Mouse (Mus musculus): ENCODE results near the gene 4930432K21Rik. TPM values are rescaled to one million over a fixed set of nuclear protein-coding genes. Genes with fewer than 3 reads are reported as not detected.
A peak's percentile ranks its signal among the peaks of the same experiment; 100 is the strongest.

4930432K21Rik gene
- polyA plus RNA-seq, 1 experiment: 0.24 TPM

GRCm38 (mm10) chr8:84208381-84209380 is 60.9 kb downstream of the 4930432K21Rik start:
- Histone ChIP-seq H3K4me2 (ENCODE audit: low read depth) (no peak overlapping the region), H3K27me3 (ENCODE audit: control insufficient read depth, insufficient read depth, insufficient read length) (no peaks in the 10 kb centered on the region), H3K36me3 (ENCODE audit: control insufficient read depth, insufficient read depth) (peaks cover 34% of the 10 kb centered on the region), H3K4me3 (no peak overlapping the region), H3ac (ENCODE audit: control insufficient read depth, insufficient read length) (no peak overlapping the region), H3K79me2 (ENCODE audit: control insufficient read depth, insufficient read depth) (peaks cover 48% of the 10 kb centered on the region)
- TF ChIP-seq POLR2AphosphoS2 (IDR thresholded peaks at IDR 0.05; ENCODE audit: insufficient read length, low read depth) (peak; percentile 64), TCF3 (IDR thresholded peaks at IDR 0.05; ENCODE audit: insufficient read length, low read depth) (no peak), POLR2A (IDR thresholded peaks at IDR 0.05; ENCODE audit: insufficient read length, low read depth) (peak; percentile 47), SRF (IDR thresholded peaks at IDR 0.05; ENCODE audit: control insufficient read depth, insufficient read length, low read depth) (no peak), USF1 (IDR thresholded peaks at IDR 0.05; ENCODE audit: low read depth) (no peak), MYOD1 (IDR thresholded peaks at IDR 0.05; ENCODE audit: control insufficient read depth in 1 of 3, insufficient read length in 2 of 3, low read depth in 2 of 3) (no peak)

- Histone ChIP-seq H3ac (ENCODE audit: control insufficient read depth, insufficient read length) (no peak overlapping the region), H3K4me2 (ENCODE audit: low read depth) (no peak overlapping the region)
- no peak for TF ChIP-seq MAX (IDR thresholded peaks at IDR 0.05; ENCODE audit: low read depth)
- TF ChIP-seq SRF (IDR thresholded peaks at IDR 0.05; ENCODE audit: control insufficient read depth, insufficient read length, low read depth): no peak
- peak; percentile 76 for TF ChIP-seq POLR2AphosphoS2 (IDR thresholded peaks at IDR 0.05; ENCODE audit: insufficient read length, low read depth)
- TF ChIP-seq MYOG (IDR thresholded peaks at IDR 0.05; ENCODE audit: control insufficient read depth in 1 of 3, insufficient read depth in 1 of 3, insufficient read length in 2 of 3, low read depth in 2 of 3): peak in 2 of 3 experiments; percentile 33 to 84
- TF ChIP-seq POLR2A (IDR thresholded peaks at IDR 0.05; ENCODE audit: insufficient read length, low read depth): peak; percentile 18
- peak in 2 of 3 experiments; percentile 56 to 75 for TF ChIP-seq MYOD1 (IDR thresholded peaks at IDR 0.05; ENCODE audit: control insufficient read depth in 1 of 3, insufficient read length in 2 of 3, low read depth in 2 of 3)
Measured at GRCm38 (mm10) chr8:84210167-84210791, 62.5 kb downstream of the 4930432K21Rik start.

GRCm38 (mm10) chr8:84211202-84211601 is 63.4 kb downstream of the 4930432K21Rik start:
- TF ChIP-seq MAX (IDR thresholded peaks at IDR 0.05; ENCODE audit: low read depth) (no peak), TCF12 (IDR thresholded peaks at IDR 0.05; ENCODE audit: insufficient read depth, poor library complexity, severe bottlenecking) (no peak), POLR2AphosphoS2 (IDR thresholded peaks at IDR 0.05; ENCODE audit: insufficient read length, low read depth) (peak; percentile 97), MYOG (IDR thresholded peaks at IDR 0.05; ENCODE audit: control insufficient read depth in 1 of 3, insufficient read depth in 1 of 3, insufficient read length in 2 of 3, low read depth in 2 of 3) (no peak), POLR2A (IDR thresholded peaks at IDR 0.05; ENCODE audit: insufficient read length, low read depth) (peak; percentile 39), TCF3 (IDR thresholded peaks at IDR 0.05; ENCODE audit: insufficient read length, low read depth) (no peak), REST (IDR thresholded peaks at IDR 0.05; ENCODE audit: insufficient read depth, insufficient read length) (no peak), CEBPB (IDR thresholded peaks at IDR 0.05; ENCODE audit: insufficient read depth, poor library complexity, severe bottlenecking) (no peak), USF1 (IDR thresholded peaks at IDR 0.05; ENCODE audit: low read depth) (no peak), E2F4 (IDR thresholded peaks at IDR 0.05; ENCODE audit: insufficient read depth) (no peak), SRF (IDR thresholded peaks at IDR 0.05; ENCODE audit: control insufficient read depth, insufficient read length, low read depth) (no peak), MYOD1 (IDR thresholded peaks at IDR 0.05; ENCODE audit: control insufficient read depth in 1 of 3, insufficient read length in 2 of 3, low read depth in 2 of 3) (no peak)
- peaks cover 25% of the 10 kb centered on the region for H3K36me3 ChIP-seq (ENCODE audit: control insufficient read depth, insufficient read depth)
- peaks cover 23% of the 10 kb centered on the region for H3K79me2 ChIP-seq (ENCODE audit: control insufficient read depth, insufficient read depth)
- no peak overlapping the region for H3K4me2 ChIP-seq (ENCODE audit: low read depth)
- H3K27me3 ChIP-seq (ENCODE audit: control insufficient read depth, insufficient read depth, insufficient read length): no peaks in the 10 kb centered on the region
- H3K4me3 ChIP-seq: no peak overlapping the region
- no peak overlapping the region for H3ac ChIP-seq (ENCODE audit: control insufficient read depth, insufficient read length)

More at GRCm38 (mm10) chr8:84210167-84210791, 62.5 kb downstream of the 4930432K21Rik start:
- H3K27me3 ChIP-seq (ENCODE audit: control insufficient read depth, insufficient read depth, insufficient read length): no peaks in the 10 kb centered on the region
- no peak overlapping the region for H3K4me3 ChIP-seq
- H3K36me3 ChIP-seq (ENCODE audit: control insufficient read depth, insufficient read depth): peaks cover 34% of the 10 kb centered on the region
- peaks cover 32% of the 10 kb centered on the region for H3K79me2 ChIP-seq (ENCODE audit: control insufficient read depth, insufficient read depth)

GRCm38 (mm10) chr8:84211881-84212563 is 64.2 kb downstream of the 4930432K21Rik start:
- Histone ChIP-seq H3K4me2 (ENCODE audit: low read depth) (no peak overlapping the region), H3K79me2 (ENCODE audit: control insufficient read depth, insufficient read depth) (peaks cover 15% of the 10 kb centered on the region), H3ac (ENCODE audit: control insufficient read depth, insufficient read length) (no peak overlapping the region), H3K27me3 (ENCODE audit: control insufficient read depth, insufficient read depth, insufficient read length) (no peaks in the 10 kb centered on the region), H3K36me3 (ENCODE audit: control insufficient read depth, insufficient read depth) (peaks cover 19% of the 10 kb centered on the region), H3K4me3 (no peak overlapping the region)
- TF ChIP-seq MYOG (IDR thresholded peaks at IDR 0.05; ENCODE audit: control insufficient read depth in 1 of 3, insufficient read depth in 1 of 3, insufficient read length in 2 of 3, low read depth in 2 of 3) (no peak), POLR2AphosphoS2 (IDR thresholded peaks at IDR 0.05; ENCODE audit: insufficient read length, low read depth) (peak; percentile 87), POLR2A (IDR thresholded peaks at IDR 0.05; ENCODE audit: insufficient read length, low read depth) (peak; percentile 44)
